Mouse (Mus musculus) thymus, postnatal 4 days (tissue): Measurements from ENCODE around the gene Tmub2.
"Not testable (repeated sequence)": the region's sequence is repeated elsewhere in the genome, so short reads cannot be mapped to it uniquely, and the experiment has no call there.

Experiments used
- DNase-seq: peaks from one replicate; pipeline ENCODE4 v3.0.0; 2021

The Tmub2 gene

GRCm38 (mm10) chr11:102280267-102280666 is 4.5 kb upstream of the Tmub2 start:
- DNase-seq, result not testable (repeated sequence)

DNA sequence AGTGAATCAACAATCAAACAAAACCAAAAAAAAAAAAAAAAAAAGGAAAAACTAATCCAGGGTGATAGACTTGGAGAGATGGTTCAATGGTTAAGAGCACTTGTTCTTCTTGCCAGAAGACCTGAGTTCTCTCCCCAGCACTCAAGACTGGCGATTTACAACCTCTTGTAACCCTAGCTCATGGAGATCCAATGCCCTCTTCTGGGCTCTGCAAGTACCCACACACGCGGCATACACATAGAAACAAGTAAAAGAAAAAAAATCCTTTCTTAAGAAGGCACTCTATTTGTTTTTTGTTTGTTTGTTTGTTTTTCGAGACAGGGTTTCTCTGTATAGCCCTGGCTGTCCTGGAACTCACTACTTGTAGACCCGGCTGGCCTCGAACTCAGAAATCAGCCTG is 809 bp upstream of the Tmub2 start:
- DNase-seq, result no peak

GRCm38 (mm10) chr11:102285095-102285834 is 534 bp downstream of the Tmub2 start:
- peak; percentile 89 for DNase-seq

DNA sequence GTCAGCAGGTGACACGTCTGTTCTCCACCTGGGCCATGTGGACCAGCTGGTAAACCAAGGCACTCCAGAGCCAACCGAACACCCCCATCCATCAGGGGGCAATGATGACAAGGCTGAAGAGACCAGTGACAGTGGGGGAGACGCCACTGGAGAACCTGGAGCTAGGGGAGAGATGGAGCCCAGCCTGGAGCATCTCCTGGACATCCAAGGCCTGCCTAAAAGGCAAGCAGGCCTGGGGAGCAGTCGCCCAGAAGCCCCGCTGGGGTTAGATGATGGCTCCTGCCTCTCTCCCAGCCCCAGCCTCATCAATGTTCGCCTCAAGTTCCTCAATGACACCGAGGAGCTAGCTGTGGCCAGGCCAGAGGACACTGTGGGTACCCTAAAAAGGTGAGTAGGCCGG is 2.8 kb downstream of the Tmub2 start:
- no peak for DNase-seq

DNA sequence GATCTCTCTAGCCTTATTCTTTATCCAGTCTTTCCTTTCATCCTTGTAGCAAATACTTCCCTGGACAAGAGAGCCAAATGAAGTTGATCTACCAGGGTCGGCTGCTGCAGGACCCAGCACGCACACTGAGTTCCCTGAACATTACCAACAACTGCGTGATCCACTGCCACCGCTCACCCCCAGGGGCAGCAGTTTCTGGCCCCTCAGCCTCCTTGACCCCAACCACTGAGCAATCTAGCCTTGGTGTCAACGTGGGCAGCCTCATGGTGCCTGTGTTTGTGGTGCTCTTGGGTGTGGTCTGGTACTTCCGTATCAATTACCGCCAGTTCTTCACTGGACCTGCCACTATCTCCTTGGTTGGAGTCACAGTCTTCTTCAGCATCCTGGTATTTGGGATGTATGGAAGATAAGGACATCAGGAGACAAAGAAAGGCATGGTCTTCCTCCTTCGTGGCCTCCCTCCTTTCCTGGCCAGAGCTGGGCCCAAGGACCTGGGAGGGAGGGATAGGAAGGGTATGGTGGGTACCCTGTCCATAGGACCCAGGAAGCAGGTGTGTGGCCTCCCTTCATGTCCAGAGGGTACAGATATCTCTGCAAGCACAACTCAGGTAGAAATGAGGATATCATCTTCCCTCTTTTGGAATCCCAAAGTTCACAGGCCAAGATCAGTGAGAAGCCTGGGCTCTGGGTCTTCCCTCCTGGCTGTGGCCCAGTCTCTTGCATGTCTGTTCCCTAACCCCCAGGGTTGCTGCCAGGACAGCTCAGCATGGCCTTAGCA is 3.5 kb downstream of the Tmub2 start:
- DNase-seq, result no peak

- no peak for DNase-seq
These were observed 4.2 kb downstream of the Tmub2 start for GRCm38 (mm10) chr11:102288913-102289312.

GRCm38 (mm10) chr11:102289511-102290100 is 4.9 kb downstream of the Tmub2 start:
- no peak for DNase-seq

DNA sequence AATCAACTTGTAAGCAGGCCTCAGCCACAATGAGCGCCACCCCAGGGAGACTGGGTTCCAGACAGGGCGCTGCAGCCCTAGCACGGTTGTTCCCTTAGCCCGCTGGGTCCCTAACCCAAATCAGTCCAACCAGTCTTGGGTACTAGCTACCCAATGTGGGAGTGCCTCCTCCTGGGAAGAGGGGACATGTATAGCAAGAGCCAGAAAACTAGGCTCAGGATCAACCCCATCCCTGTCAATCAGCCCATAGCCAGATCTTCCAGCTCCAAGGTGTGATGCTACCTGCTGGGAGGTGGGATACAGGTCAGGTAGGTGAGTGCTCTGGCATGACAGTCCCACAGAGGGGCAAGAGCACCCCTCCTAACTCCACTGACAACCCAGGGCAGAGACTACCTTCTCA is 5.4 kb downstream of the Tmub2 start:
- DNase-seq, result no peak

GRCm38 (mm10) chr11:102291051-102291535 is 6.4 kb downstream of the Tmub2 start:
- no peak for DNase-seq

- DNase-seq, result no peak
These were observed 9.2 kb downstream of the Tmub2 start for GRCm38 (mm10) chr11:102293971-102294370.

DNA sequence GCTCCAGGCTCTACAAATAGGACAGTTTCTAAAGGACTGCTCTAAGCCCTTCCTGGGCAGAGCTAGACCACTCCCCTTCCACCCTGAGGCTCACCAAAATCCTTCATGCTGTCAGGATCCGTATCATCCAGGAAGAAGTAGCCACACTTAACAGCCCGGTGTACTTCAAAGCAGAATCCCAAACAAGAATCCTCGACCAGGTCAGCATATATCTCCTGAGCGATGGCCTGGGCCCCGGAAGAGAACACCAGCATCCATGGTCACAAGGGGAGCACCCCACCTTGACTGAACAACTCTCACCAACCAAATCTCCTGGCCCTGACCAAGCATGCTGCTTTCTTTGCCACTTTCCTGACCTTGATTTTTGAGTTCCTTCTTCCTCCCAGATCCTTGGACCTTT is 9.7 kb downstream of the Tmub2 start:
- no peak for DNase-seq

DNA sequence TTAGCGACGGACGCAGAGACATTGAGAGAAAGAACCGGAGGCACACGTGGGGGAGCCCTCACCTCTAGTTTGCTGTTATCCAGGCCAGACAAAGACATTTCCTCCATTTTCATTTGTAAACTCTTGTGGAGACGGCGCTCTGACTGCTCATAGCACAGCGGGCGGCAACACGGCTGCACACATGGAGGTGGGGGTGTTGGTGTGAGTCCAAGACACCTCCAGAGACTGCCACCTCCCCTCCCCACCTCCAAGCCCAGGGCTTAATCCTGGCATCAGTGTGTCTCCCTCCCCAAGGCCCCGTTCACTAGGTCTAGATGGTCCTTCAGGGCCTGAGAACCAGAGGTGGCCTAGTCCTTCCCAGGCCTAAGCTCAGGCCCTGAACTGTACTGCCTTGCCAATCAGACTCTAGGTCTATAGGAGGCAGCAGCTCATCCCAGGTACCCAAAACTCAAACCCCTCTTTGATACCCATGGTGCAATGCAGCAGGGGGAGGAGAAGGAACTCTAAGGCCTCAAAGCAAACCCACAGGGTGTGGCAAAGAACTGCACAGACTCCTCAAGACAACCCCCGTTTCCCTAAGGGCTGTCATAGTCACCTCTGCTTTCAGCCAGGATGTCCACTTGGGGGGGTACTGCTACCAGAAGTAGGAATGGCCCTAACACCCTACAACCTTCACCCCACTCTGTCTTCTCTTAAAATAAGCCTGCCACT is 10.3 kb downstream of the Tmub2 start:
- DNase-seq, result peak; percentile 71

DNA sequence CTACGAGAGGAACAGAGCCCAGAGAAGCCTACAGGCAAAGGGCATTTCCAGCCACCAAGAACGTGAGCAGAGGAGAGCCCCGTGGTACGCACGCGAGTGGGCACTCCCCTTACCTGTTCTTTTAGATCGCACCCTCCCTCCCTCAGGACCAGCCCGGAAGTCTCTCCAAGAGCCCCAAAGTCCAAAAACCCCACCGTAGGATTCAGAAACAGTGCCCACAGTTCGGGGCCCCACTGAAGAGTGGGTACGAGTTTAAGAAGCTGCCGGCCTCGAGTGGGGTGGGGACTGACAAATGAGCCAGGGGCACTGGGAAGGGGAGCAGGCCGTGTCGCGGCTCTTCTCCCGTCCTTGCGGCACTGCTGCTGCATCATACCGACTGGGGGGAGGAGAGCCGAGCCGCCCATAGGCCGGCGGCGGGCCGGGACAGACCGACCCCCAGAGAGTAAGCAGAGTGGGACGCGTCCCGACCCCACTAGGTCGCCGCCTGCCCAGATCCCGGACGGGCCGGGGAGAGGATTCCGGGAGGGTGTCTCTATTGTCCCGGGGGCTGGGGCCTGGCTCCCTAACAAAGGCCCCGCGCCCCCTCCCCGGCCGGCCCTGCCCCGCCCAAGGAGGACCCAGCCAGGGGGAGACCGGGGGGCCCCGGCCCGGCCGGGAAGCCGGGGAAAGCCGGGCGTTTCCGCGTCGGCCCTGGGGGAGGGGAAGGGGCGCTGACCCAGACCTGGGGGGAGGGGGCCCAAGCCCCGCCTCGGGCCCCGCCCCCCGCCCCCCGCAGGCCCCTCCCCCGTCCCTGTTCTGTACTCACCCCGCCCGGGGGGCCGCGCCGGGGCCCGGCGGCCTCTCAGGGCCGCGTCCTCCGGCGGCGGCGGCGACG is 11.1 kb downstream of the Tmub2 start:
- DNase-seq, result peak; percentile 82

DNA sequence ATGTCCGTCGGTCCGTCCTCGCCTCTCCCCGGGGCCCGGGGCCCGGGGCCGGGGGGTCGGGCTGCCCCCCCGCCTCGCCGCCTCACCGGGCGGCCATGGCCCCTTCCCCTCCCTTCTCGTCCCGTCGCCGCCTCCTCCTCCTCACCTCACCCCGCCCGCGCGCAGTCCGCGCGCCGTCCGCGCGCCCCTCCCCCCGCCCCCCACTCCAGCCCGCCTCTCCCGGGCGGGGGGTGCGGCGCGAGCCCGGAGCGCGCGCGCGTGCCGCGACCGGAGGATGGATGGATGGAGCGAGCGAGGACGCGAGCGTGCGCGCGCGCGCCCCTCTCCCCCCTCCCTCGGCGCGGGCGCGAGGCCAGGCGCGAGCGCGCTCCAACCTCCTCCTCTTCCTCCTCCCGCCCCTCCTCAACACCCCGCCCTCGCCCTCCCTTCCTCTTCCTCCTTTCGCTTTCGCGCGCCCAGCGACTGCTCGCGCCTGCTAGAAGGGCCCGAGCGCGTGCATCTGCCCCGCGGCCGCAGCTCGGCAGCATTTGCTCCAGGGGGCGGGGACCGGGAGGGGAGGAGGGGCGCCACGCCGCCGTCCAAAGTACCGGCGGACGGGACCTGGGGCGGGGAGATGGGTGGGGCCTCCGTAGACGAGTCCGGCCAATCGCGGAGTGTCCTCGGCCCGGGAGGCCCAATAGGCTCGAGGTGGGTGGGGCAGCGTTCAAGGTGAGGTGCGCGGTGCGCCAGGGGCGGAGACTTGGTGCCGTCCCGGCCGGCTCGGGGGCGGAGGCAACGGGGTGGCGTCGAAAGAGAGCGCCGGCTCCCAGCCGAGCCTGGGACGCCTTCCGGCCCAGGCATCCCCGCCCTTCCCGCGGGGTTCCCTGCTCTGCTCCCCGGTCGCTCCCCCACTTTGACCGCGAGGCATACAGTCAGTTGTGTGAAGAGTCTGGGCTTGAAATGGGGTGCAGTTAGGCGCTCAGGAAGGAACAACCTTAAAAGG is 12.1 kb downstream of the Tmub2 start, which contains the start of gene Atxn7l3:
Gene Atxn7l3 (minus strand): TSS at position 141 of the 982 bp plus-strand sequence.
- DNase-seq, result peak; percentile 98

DNA sequence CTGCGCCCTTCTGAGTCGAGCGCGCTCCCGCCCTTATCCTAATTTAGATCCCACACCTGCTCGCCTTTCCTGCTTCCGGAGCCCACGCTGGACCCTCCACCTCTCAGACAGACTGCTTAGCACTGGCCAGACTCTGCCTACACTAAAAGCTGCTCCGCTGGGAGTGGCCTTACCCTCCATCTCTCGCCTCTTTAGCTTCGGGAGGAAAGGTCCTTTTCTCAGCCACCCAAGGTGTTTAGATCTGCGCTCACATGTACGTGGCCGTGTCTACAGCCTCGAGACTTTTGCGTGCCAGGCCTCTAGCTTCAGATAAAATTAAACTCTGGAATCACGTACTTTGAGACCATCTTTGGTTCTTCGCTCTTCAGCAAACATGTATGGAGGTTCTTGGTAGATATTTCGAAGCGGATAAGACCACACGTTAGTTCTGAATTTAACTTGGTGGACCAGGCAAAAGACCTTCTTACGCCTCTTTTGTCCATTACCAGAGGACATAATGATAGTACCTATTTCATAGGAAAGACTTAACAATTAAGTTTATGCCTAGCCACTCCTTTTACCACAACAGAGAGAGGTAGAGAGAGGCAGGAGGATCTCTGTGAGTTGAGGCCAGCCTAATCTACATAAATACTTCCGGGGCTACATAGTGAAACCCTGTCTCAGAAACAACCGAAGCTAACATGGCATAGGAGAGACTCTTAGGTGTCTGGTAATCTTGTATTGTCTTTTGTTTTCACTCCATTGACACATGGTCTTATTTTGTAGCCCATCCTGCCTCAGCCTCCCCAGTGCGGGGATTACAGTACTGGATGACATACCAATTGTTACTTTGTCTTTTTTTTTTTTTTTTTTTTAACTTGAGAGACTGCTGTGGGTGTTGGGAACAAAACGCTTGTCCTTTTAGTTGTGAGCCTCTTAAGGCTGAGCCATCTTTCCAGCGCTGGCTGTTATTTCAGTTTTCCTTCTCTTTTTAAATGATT is 13.1 kb downstream of the Tmub2 start:
- no peak for DNase-seq

- peak; percentile 90 for DNase-seq
These were observed 15.1 kb downstream of the Tmub2 start for GRCm38 (mm10) chr11:102299839-102300238.

DNA sequence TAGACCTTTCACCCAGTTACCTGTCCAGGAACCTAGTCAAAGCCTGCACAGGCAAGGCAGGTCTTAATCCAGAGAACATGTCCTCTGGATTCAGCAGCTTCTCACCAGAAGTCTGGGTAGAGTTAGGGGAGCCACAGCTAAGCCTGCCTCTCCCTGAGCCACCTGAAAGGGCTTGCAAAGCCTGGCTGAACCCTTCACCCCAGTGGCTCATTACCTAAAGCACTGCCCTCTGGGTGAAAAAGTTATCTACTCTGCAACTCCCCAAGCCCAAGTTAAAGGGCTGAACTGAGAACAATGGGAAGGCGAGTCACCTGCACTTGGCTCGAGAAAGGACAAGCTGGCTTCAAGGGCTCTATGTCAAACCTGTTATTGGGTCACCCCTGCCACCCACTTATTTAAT is 19.4 kb downstream of the Tmub2 start:
- peak; percentile 3 for DNase-seq

DNA sequence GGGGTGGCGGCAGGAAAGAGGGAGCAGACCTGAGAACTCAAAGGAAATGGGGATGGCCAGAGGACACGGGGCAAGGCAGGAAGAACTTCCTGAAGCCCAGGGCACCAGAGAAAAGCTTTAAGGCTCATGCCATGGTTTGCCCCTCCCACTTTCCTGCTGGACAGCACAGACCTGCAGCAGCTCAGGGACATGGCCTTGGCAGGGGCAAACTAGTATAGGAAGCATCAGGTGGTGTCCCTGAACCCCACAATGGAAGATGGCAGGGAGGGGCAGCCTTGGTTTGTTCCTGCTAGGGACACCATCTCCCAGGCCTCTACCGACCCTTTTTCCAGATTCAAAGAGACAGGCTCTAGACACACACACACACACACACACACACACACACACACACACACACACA is 20.6 kb downstream of the Tmub2 start:
- DNase-seq, result peak; percentile 5

GRCm38 (mm10) chr11:102308104-102308503 is 23.4 kb downstream of the Tmub2 start:
- DNase-seq, result peak; percentile 13
